Mouse (Mus musculus): ENCODE measurements around the gene Mib2.
A peak's percentile ranks its signal among the peaks of the same experiment; 100 is the strongest.
"Not testable (repeated sequence)": the region's sequence is repeated elsewhere in the genome, so short reads cannot be mapped to it uniquely, and the experiment has no call there.

Mib2 gene

GRCm38 (mm10) chr4:155668689-155669597, at the start of gene Mib2:
Gene Mib2 (minus strand): TSS chr4:155669198.
- DNase-seq (ENCODE audit: low read depth): peak; percentile 94

GRCm38 (mm10) chr4:155710521-155711252, 41.7 kb upstream of the Mib2 start:
- DNase-seq (ENCODE audit: low read depth): no peak

GRCm38 (mm10) chr4:155708988-155709387, 40.0 kb upstream of the Mib2 start:
- no peak for DNase-seq (ENCODE audit: low read depth)

- DNase-seq (ENCODE audit: low read depth): no peak
Measured at GRCm38 (mm10) chr4:155708582-155708981, 39.6 kb upstream of the Mib2 start.

GRCm38 (mm10) chr4:155705592-155705929, 36.6 kb upstream of the Mib2 start:
- peak; percentile 33 for DNase-seq (ENCODE audit: low read depth)

- DNase-seq (ENCODE audit: low read depth): peak; percentile 89
Measured at GRCm38 (mm10) chr4:155704721-155705591, 36.0 kb upstream of the Mib2 start, which contains the start of gene Ssu72. Gene Ssu72 (plus strand): TSS chr4:155704800.

GRCm38 (mm10) chr4:155703425-155703929, 34.5 kb upstream of the Mib2 start:
- DNase-seq (ENCODE audit: low read depth): no peak

GRCm38 (mm10) chr4:155700425-155700824, 31.4 kb upstream of the Mib2 start:
- DNase-seq (ENCODE audit: low read depth): no peak

- DNase-seq (ENCODE audit: low read depth): no peak
Measured at GRCm38 (mm10) chr4:155696261-155697255, 27.6 kb upstream of the Mib2 start.

GRCm38 (mm10) chr4:155695531-155696062, 26.6 kb upstream of the Mib2 start:
- no peak for DNase-seq (ENCODE audit: low read depth)

GRCm38 (mm10) chr4:155694482-155695401, 25.7 kb upstream of the Mib2 start:
- DNase-seq (ENCODE audit: low read depth): no peak

GRCm38 (mm10) chr4:155694111-155694481, 25.1 kb upstream of the Mib2 start, which contains the start of gene Fndc10:
Gene Fndc10 (plus strand): TSS chr4:155694342.
- DNase-seq (ENCODE audit: low read depth): no peak

- DNase-seq (ENCODE audit: low read depth): no peak
Measured at GRCm38 (mm10) chr4:155692421-155692820, 23.4 kb upstream of the Mib2 start.

GRCm38 (mm10) chr4:155690571-155691375, 21.8 kb upstream of the Mib2 start:
- DNase-seq (ENCODE audit: low read depth): no peak

- not testable (repeated sequence) for DNase-seq (ENCODE audit: low read depth)
Measured at GRCm38 (mm10) chr4:155687764-155688163, 18.8 kb upstream of the Mib2 start.

- not testable (repeated sequence) for DNase-seq (ENCODE audit: low read depth)
Measured at GRCm38 (mm10) chr4:155683670-155684277, 14.8 kb upstream of the Mib2 start.

- no peak for DNase-seq (ENCODE audit: low read depth)
Measured at GRCm38 (mm10) chr4:155675991-155676390, 7.0 kb upstream of the Mib2 start.

GRCm38 (mm10) chr4:155672082-155672481, 3.1 kb upstream of the Mib2 start:
- DNase-seq (ENCODE audit: low read depth): no peak

Measured in c-Kit-positive CD71-positive TER-119-negative erythroid progenitor cells, embryonic 14.5 days (primary cell).